ENCODE assay signal across 22 mouse cellular contexts in the genomic region with DNA sequence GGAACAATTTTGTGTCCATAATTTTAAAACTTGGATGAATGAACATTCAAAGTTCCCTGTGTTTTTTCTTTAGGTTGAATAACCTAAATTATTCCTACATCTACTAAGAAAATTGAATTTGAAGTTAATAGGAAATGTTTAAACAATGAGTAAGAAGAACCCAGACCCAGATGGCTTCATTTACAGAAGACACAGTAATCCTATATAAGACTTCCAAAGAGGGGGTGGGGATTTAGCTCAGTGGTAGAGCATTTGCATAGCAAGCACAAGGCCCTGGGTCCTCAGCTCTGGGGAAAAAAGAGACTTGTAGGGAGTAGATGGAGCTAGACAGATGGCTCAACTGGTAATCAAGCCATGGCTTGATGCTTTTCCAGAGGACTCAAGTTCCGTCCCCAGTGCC.
"Had no signal": no experiment of that assay in that cellular context is flagged by ENCODE, and none has a peak within 500 bp of the region (broad histone marks: within the 10 kb centered on the region; RNA-seq: fewer than 3 reads in every experiment).

No protein-coding gene starts in this region.

- H3K9me3 ChIP-seq: kidney, embryonic 15.5 days; limb, embryonic 12.5 days; limb, embryonic 15.5 days; midbrain, embryonic 13.5 days; stomach, embryonic 15.5 days had no signal

- H3K4me2 ChIP-seq: kidney, embryonic 15.5 days; limb, embryonic 12.5 days; limb, embryonic 15.5 days; liver, embryonic 11.5 days; lung, embryonic 14.5 days; midbrain, embryonic 13.5 days; stomach, embryonic 15.5 days had no signal

- H3K4me3 ChIP-seq: kidney, embryonic 15.5 days; left cerebral cortex, adult 2 months; limb, embryonic 12.5 days; limb, embryonic 15.5 days; midbrain, embryonic 13.5 days; stomach, embryonic 15.5 days had no signal

- DNase-seq: kidney, adult 2 months; kidney, postnatal 14 days; kidney, postnatal 4 days; left cerebral cortex, postnatal 4 days; liver, postnatal 0 days; lung, embryonic 14.5 days; right cerebral cortex, postnatal 14 days; right cerebral cortex, postnatal 4 days; thymus, adult 2 months; thymus, postnatal 14 days; thymus, postnatal 4 days had no signal

- H3K9ac ChIP-seq: kidney, embryonic 15.5 days; limb, embryonic 12.5 days; limb, embryonic 15.5 days; liver, embryonic 14.5 days; liver, postnatal 0 days; lung, embryonic 14.5 days; midbrain, embryonic 13.5 days; stomach, embryonic 15.5 days had no signal

- H3K27ac ChIP-seq: kidney, embryonic 15.5 days; left cerebral cortex, adult 2 months; limb, embryonic 12.5 days; limb, embryonic 15.5 days; liver, embryonic 14.5 days; macrophage; midbrain, embryonic 13.5 days; stomach, embryonic 15.5 days had no signal

- H3K4me1 ChIP-seq: limb, embryonic 12.5 days; midbrain, embryonic 13.5 days; stomach, embryonic 15.5 days had no signal

- H3K27me3 ChIP-seq: kidney, embryonic 15.5 days; limb, embryonic 12.5 days; limb, embryonic 15.5 days; midbrain, embryonic 13.5 days; stomach, embryonic 15.5 days had no signal

- H3K36me3 ChIP-seq: kidney, embryonic 15.5 days; limb, embryonic 12.5 days; limb, embryonic 15.5 days; midbrain, embryonic 13.5 days; stomach, embryonic 15.5 days had no signal

- ATAC-seq: liver, postnatal 0 days; lung, postnatal 0 days; midbrain, embryonic 13.5 days; midbrain, embryonic 16.5 days had no signal
